Mouse (Mus musculus) kidney, adult 2 months (tissue): ENCODE measurements around the gene Sdk1.

ENCODE experiments used
- CTCF ChIP-seq: fragments of 200-500 bp; conservative IDR thresholded peaks from 2 replicates; pipeline ENCODE4 v1.5.1; 2011; ENCODE audit warnings: low read depth, mild to moderate bottlenecking, control low read depth, low read length, moderate library complexity, mixed read lengths; ENCODE audit not compliant: insufficient read depth, insufficient read length
- POLR2A ChIP-seq: fragments of 200-500 bp; IDR thresholded peaks from one replicate; pipeline ENCODE4 v1.6.1; 2011; ENCODE audit warnings: low read depth, low read length, control low read depth

DNA sequence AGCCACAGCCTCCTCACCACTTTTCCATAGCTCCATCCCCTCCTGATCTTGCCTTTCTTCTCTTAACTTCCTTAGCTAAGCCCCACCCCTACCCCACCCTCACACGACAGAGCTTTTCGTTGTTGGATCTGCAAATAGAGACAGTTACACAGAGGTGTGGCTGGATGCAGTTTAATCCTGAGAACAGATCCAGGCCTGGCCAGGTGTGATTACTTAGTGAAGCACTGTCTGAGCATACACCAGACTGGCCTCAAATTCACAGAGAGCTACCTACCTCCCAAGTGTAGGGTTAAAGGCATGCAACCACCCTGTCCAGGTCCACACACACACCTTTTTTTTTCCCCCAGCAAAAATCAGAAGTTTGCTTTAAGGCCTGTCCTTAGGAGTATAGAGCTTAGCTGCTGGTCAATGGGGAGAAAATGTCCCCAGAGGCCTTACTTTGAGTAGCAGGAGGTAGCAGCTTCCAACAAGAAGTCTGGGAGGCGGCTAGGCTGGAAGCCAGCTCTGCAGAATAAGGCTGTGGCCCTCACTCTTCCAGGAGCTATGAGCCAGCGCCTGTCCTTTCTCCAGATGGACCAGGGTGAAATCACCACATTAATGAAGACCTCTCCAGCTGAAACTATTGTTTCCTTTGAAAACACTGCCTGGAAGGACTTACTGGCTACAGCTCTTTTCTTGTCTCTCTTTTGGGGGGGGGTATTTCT is 781.7 kb downstream of the Sdk1 start:
- no peak for TF ChIP-seq POLR2A
- TF ChIP-seq CTCF, result no peak
